Comparison of ENCODE assay signal across 20 mouse cellular contexts in the genomic region with DNA sequence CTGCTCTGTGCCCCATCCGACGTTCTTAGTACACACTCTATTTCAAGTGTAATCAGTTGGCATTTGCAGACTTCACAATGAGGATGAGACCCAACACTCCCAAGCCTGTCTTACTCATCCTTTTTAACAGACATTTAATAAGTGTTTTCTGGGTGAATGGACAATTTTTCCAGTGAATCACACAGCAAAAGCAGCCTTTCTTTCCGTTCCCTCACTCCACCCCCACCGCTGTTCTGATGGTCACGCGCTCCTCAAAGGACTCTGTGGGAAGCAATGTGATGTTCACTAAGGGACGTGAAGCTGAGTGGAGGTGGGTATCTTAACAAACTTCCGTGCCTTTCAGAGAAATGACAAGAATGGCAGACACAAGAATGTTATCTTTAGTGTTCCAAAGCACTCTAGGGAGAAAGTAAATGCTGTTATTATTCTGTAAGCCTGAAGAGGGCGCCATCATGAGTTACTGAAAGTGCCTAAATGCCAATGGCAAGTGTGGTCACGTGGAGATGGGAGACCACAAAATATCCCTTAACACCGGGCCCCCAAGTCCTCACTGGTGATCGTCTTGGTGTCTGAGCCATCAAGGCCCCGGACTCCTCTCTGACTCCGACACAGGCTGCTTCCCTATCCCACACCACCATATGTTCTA. TPM values are rescaled to one million over a fixed set of nuclear protein-coding genes. Genes with fewer than 3 reads are reported as not detected.
DNase-seq lines count a peak whose midpoint lies in the region; ATAC-seq and TF ChIP-seq lines count a peak whose summit lies in the region.
"Had no signal": no experiment of that assay in that cellular context is flagged by ENCODE, and none has a peak within 500 bp of the region (broad histone marks: within the 10 kb centered on the region; RNA-seq: fewer than 3 reads in every experiment).

No protein-coding gene starts in this region.

- H3K4me3 ChIP-seq in left cerebral cortex, adult 2 months: no peak overlapping the region
- H3K4me3 ChIP-seq in E14TG2a.4 (replicated peaks; ENCODE audit: low read length): no peak overlapping the region
- H3K4me3 ChIP-seq in cortical plate, adult 2 months (ENCODE audit: insufficient read depth, low read length): no peak overlapping the region
- H3K4me3 ChIP-seq in lung, postnatal 0 days (ENCODE audit: low read depth, low read length): no peak overlapping the region
- H3K4me3 ChIP-seq: limb, embryonic 13.5 days; neural tube, embryonic 12.5 days had no signal

- WGBS in lung, postnatal 0 days: 75% methylated on average over 14 of the region's 14 CpGs

- H3K4me2 ChIP-seq in lung, postnatal 0 days (replicated peaks; ENCODE audit: low read depth, low read length): no peak overlapping the region
- H3K4me2 ChIP-seq: limb, embryonic 13.5 days; neural tube, embryonic 12.5 days had no signal

- H3K4me1 ChIP-seq in E14TG2a.4 (replicated peaks; ENCODE audit: low read depth, low read length): no peaks in the 10 kb centered on the region
- no peaks in the 10 kb centered on the region for H3K4me1 ChIP-seq in cortical plate, adult 2 months (ENCODE audit: control insufficient read depth, insufficient read depth, low read length)
- H3K4me1 ChIP-seq in lung, postnatal 0 days (ENCODE audit: insufficient read depth, low read depth, low read length): no peaks in the 10 kb centered on the region
- H3K4me1 ChIP-seq: limb, embryonic 13.5 days; neural tube, embryonic 12.5 days had no signal

- H3K36me3 ChIP-seq in E14TG2a.4 (ENCODE audit: insufficient read depth, low read length): no peaks in the 10 kb centered on the region
- H3K36me3 ChIP-seq in lung, postnatal 0 days (ENCODE audit: insufficient read depth, low read length): no peaks in the 10 kb centered on the region
- H3K36me3 ChIP-seq: G1E; limb, embryonic 13.5 days; neural tube, embryonic 12.5 days had no signal

- no peak for ATAC-seq in lung, postnatal 0 days
- ATAC-seq: forebrain, embryonic 16.5 days; hindbrain, embryonic 16.5 days; midbrain, embryonic 16.5 days had no signal

- TF ChIP-seq CTCF in left cerebral cortex, adult 2 months (IDR thresholded peaks at IDR 0.05): peak; percentile 29
- peak; percentile 35 for TF ChIP-seq CTCF in E14TG2a.4 (conservative IDR thresholded peaks at IDR 0.05; ENCODE audit: low read length)
- TF ChIP-seq CTCF in cortical plate, adult 2 months (IDR thresholded peaks at IDR 0.05; ENCODE audit: extremely low read depth, insufficient read depth, low read length): peak; percentile 19; the same call in 1 of the 2 replicates
- TF ChIP-seq CTCF in lung, postnatal 0 days (IDR thresholded peaks at IDR 0.05): no peak

- no peak for TF ChIP-seq EP300 in lung, postnatal 0 days (IDR thresholded peaks at IDR 0.05)

- H3K9me3 ChIP-seq in E14TG2a.4 (ENCODE audit: low read length): no peaks in the 10 kb centered on the region
- no peaks in the 10 kb centered on the region for H3K9me3 ChIP-seq in lung, postnatal 0 days (ENCODE audit: low read length)
- H3K9me3 ChIP-seq: limb, embryonic 13.5 days; neural tube, embryonic 12.5 days had no signal

- no peak overlapping the region for H3K9ac ChIP-seq in lung, postnatal 0 days (replicated peaks; ENCODE audit: low read depth)
- H3K9ac ChIP-seq: limb, embryonic 13.5 days; neural tube, embryonic 12.5 days had no signal

- no peak for TF ChIP-seq POLR2A in cortical plate, adult 2 months (IDR thresholded peaks at IDR 0.05; ENCODE audit: extremely low read depth, insufficient read depth, low read length)

- intact Hi-C loops in left cerebral cortex, adult 2 months (cut with DNase I): no loop called here

- no peak overlapping the region for H3K27ac ChIP-seq in left cerebral cortex, adult 2 months
- no peak overlapping the region for H3K27ac ChIP-seq in cortical plate, adult 2 months (ENCODE audit: insufficient read depth, low read length)
- no peak overlapping the region for H3K27ac ChIP-seq in lung, postnatal 0 days (ENCODE audit: low read length)
- H3K27ac ChIP-seq: limb, embryonic 13.5 days; neural tube, embryonic 12.5 days had no signal

- DNase-seq in cerebellum, postnatal 10 days: peak; percentile 18 to 28
- DNase-seq in cerebellum, adult 11 months: no peak
- DNase-seq in left cerebral cortex, adult 2 months (ENCODE audit: extremely low spot score in 1 of 2, low spot score in 2 of 2): peak in 1 of 2 experiments; percentile 23
- DNase-seq in left cerebral cortex, adult 8-10 months (ENCODE audit: low spot score in 2 of 2): no peak
- DNase-seq in lung, postnatal 0 days (ENCODE audit: low spot score): no peak
- DNase-seq in ovary, postnatal 36 days (ENCODE audit: low spot score): no peak
- DNase-seq: adrenal gland, postnatal 25 days; cerebellum, postnatal 36 days; gastrocnemius, postnatal 10 days; heart, postnatal 14 days; kidney, adult 9 months; lung, postnatal 4 days had no signal

- H3K27me3 ChIP-seq in E14TG2a.4 (ENCODE audit: insufficient read depth, low read length): peaks cover 13% of the 10 kb centered on the region; the same call in 1 of the 2 replicates
- H3K27me3 ChIP-seq in lung, postnatal 0 days (replicated peaks; ENCODE audit: insufficient read depth, low read length): no peaks in the 10 kb centered on the region
- H3K27me3 ChIP-seq: limb, embryonic 13.5 days; neural tube, embryonic 12.5 days had no signal

RNA-seq across cellular contexts. Expression of a gene that starts 32.7 kb away (rescaled TPM):
- 1 to 10 TPM; 4.7 to 6.1 TPM for total RNA-seq in left cerebral cortex, adult 2 months (2021)
- 1 to 10 TPM; 5.8 to 6.3 (median 6.1) TPM for total RNA-seq in left cerebral cortex, adult 8-10 months (2022)
- 8.4 and 9.6 TPM in 2 replicates for polyA plus RNA-seq in cortical plate, adult 2 months (2012; rRNA removed)
- 22.0 and 23.0 TPM in 2 replicates for polyA plus RNA-seq in lung, postnatal 0 days (2015; fragmentation: Nextera tagmentation; extraction: Ambion mirVana)
- polyA plus RNA-seq: G1E had no signal

Comparison
In these comparisons a context has a peak if more than half of its experiments do, and no peak if none do; other contexts are left out.
1. DNase-seq: peak in cerebellum, postnatal 10 days (2 of 2); none in cerebellum, adult 11 months (single experiment), left cerebral cortex, adult 8-10 months (0 of 2), lung, postnatal 0 days (single experiment) and ovary, postnatal 36 days (single experiment).